16 mouse cellular contexts compared by ENCODE assay signal in the genomic region with DNA sequence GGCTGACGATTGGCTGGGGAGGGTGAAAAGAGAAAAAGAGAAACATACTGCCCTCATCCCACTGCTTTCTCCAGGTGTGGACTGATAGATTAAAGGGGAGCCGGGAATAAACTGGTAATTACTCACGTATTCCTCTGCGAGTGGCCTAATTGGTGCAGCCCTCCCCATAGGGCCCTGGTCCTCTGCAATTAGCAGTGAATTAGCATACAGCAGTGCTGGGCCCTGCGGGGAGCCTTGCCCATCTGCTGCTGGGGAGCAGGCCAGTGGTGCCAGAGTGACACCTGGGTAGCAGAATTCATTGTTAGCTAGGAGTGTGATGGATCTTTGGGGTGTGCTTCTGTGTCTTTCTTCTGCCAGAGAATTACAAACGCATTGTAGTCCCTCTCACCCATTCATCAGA.
DNase-seq lines count a peak whose midpoint lies in the region; ATAC-seq lines count a peak whose summit lies in the region.
"Had no signal": no experiment of that assay in that cellular context is flagged by ENCODE, and none has a peak within 500 bp of the region (broad histone marks: within the 10 kb centered on the region; RNA-seq: fewer than 3 reads in every experiment).

No protein-coding gene starts in this region.

- H3K4me3 ChIP-seq in neural tube, embryonic 11.5 days (ENCODE audit: low read depth, low read length) = no peak overlapping the region
- no peak overlapping the region for H3K4me3 ChIP-seq in forebrain, embryonic 15.5 days
- H3K4me3 ChIP-seq in hindbrain, embryonic 16.5 days (ENCODE audit: low read length) = no peak overlapping the region
- H3K4me3 ChIP-seq in neural tube, embryonic 14.5 days (ENCODE audit: low read depth, low read length) = no peak overlapping the region
- H3K4me3 ChIP-seq in heart, embryonic 12.5 days = no peak overlapping the region
- H3K4me3 ChIP-seq: erythroblast, embryonic 14.5 days; limb, embryonic 13.5 days had no signal

- no peak overlapping the region for H3K9ac ChIP-seq in neural tube, embryonic 11.5 days (ENCODE audit: low read length)
- no peak overlapping the region for H3K9ac ChIP-seq in forebrain, embryonic 15.5 days (replicated peaks)
- H3K9ac ChIP-seq in hindbrain, embryonic 16.5 days (ENCODE audit: low read depth, low read length) = no peak overlapping the region
- H3K9ac ChIP-seq in neural tube, embryonic 14.5 days (replicated peaks; ENCODE audit: low read depth, low read length) = no peak overlapping the region
- no peak overlapping the region for H3K9ac ChIP-seq in heart, embryonic 12.5 days
- H3K9ac ChIP-seq: limb, embryonic 13.5 days; liver, embryonic 14.5 days had no signal

- intact Hi-C loops in gastrocnemius, postnatal 36 days (cut with DNase I) = no loop called here

- no peak overlapping the region for H3K4me2 ChIP-seq in neural tube, embryonic 11.5 days (ENCODE audit: low read depth)
- H3K4me2 ChIP-seq in forebrain, embryonic 15.5 days (replicated peaks) = no peak overlapping the region
- H3K4me2 ChIP-seq in hindbrain, embryonic 16.5 days (ENCODE audit: low read length) = no peak overlapping the region
- no peak overlapping the region for H3K4me2 ChIP-seq in neural tube, embryonic 14.5 days (ENCODE audit: low read depth, low read length)
- no peak overlapping the region for H3K4me2 ChIP-seq in heart, embryonic 12.5 days
- H3K4me2 ChIP-seq: limb, embryonic 13.5 days had no signal

- no peak for DNase-seq in neural tube, embryonic 11.5 days (ENCODE audit: low spot score)
- DNase-seq in neural tube, embryonic 10.5 days (ENCODE audit: extremely low spot score, low spot score) = no peak
- DNase-seq in layer of hippocampus, adult 18-20 months (ENCODE audit: low spot score in 2 of 2) = no peak
- DNase-seq in gastrocnemius, postnatal 36 days = no peak
- DNase-seq: cerebellum, postnatal 25 days; kidney, adult 18-20 months; kidney, postnatal 10 days; thymus, postnatal 25 days had no signal

- peak; percentile 58; the same call in 1 of the 2 replicates for ATAC-seq in neural tube, embryonic 11.5 days (ENCODE audit: insufficient read depth, low FRiP score, low TSS enrichment)
- ATAC-seq in forebrain, embryonic 15.5 days (replicated peaks) = peak; percentile 67
- ATAC-seq in hindbrain, embryonic 16.5 days = peak; percentile 51; the same call in 1 of the 2 replicates
- peak; percentile 61 for ATAC-seq in neural tube, embryonic 14.5 days (ENCODE audit: low read depth)
- no peak for ATAC-seq in heart, embryonic 12.5 days (ENCODE audit: insufficient number of reproducible peaks, low FRiP score)
- ATAC-seq: lung, postnatal 0 days had no signal

- H3K36me3 ChIP-seq in neural tube, embryonic 11.5 days (ENCODE audit: control insufficient read depth, insufficient read depth, low read length) = no peaks in the 10 kb centered on the region; the same call in 1 of the 2 replicates
- H3K36me3 ChIP-seq in forebrain, embryonic 15.5 days = no peaks in the 10 kb centered on the region
- no peaks in the 10 kb centered on the region for H3K36me3 ChIP-seq in hindbrain, embryonic 16.5 days (ENCODE audit: control insufficient read depth, insufficient read depth, low read length)
- no peaks in the 10 kb centered on the region for H3K36me3 ChIP-seq in neural tube, embryonic 14.5 days (ENCODE audit: control insufficient read depth, insufficient read depth, low read length)
- no peaks in the 10 kb centered on the region for H3K36me3 ChIP-seq in heart, embryonic 12.5 days
- H3K36me3 ChIP-seq: limb, embryonic 13.5 days had no signal

- WGBS in neural tube, embryonic 11.5 days = 10% methylated on average over 6 of the region's 6 CpGs
- 13% methylated on average over 6 of the region's 6 CpGs for WGBS in forebrain, embryonic 15.5 days
- 23% methylated on average over 6 of the region's 6 CpGs for WGBS in hindbrain, embryonic 16.5 days
- 7% methylated on average over 6 of the region's 6 CpGs for WGBS in neural tube, embryonic 14.5 days
- 68% methylated on average over 6 of the region's 6 CpGs for WGBS in heart, embryonic 12.5 days

- H3K4me1 ChIP-seq in neural tube, embryonic 11.5 days (ENCODE audit: control insufficient read depth, insufficient read depth, low read length) = peaks cover 24% of the 10 kb centered on the region
- peaks cover 22% of the 10 kb centered on the region for H3K4me1 ChIP-seq in forebrain, embryonic 15.5 days
- peaks cover 28% of the 10 kb centered on the region for H3K4me1 ChIP-seq in hindbrain, embryonic 16.5 days (ENCODE audit: control insufficient read depth, insufficient read depth, low read depth, low read length)
- H3K4me1 ChIP-seq in neural tube, embryonic 14.5 days (ENCODE audit: control insufficient read depth, insufficient read depth, low read length) = peaks cover 47% of the 10 kb centered on the region
- H3K4me1 ChIP-seq in heart, embryonic 12.5 days (replicated peaks) = peaks cover 31% of the 10 kb centered on the region

- no peaks in the 10 kb centered on the region for H3K9me3 ChIP-seq in neural tube, embryonic 11.5 days (ENCODE audit: control insufficient read depth, low read length)
- H3K9me3 ChIP-seq in forebrain, embryonic 15.5 days = no peaks in the 10 kb centered on the region
- no peaks in the 10 kb centered on the region for H3K9me3 ChIP-seq in hindbrain, embryonic 16.5 days (ENCODE audit: control insufficient read depth, low read length)
- H3K9me3 ChIP-seq in neural tube, embryonic 14.5 days (ENCODE audit: control insufficient read depth, low read length) = no peaks in the 10 kb centered on the region
- no peaks in the 10 kb centered on the region for H3K9me3 ChIP-seq in heart, embryonic 12.5 days (replicated peaks)
- H3K9me3 ChIP-seq: limb, embryonic 13.5 days had no signal

- H3K27ac ChIP-seq in neural tube, embryonic 11.5 days (ENCODE audit: low read depth, low read length) = no peak overlapping the region
- H3K27ac ChIP-seq in forebrain, embryonic 15.5 days (replicated peaks) = no peak overlapping the region
- H3K27ac ChIP-seq in hindbrain, embryonic 16.5 days (ENCODE audit: low read depth, low read length) = no peak overlapping the region
- H3K27ac ChIP-seq in neural tube, embryonic 14.5 days (ENCODE audit: low read depth, low read length) = peak overlapping the region; percentile 36; the same call in 1 of the 2 replicates
- no peak overlapping the region for H3K27ac ChIP-seq in heart, embryonic 12.5 days (ENCODE audit: poor library complexity, severe bottlenecking)
- H3K27ac ChIP-seq: limb, embryonic 13.5 days; liver, embryonic 14.5 days had no signal

- H3K27me3 ChIP-seq in neural tube, embryonic 11.5 days (ENCODE audit: control insufficient read depth, insufficient read depth, low read length) = no peaks in the 10 kb centered on the region
- no peaks in the 10 kb centered on the region for H3K27me3 ChIP-seq in forebrain, embryonic 15.5 days
- H3K27me3 ChIP-seq in hindbrain, embryonic 16.5 days (replicated peaks; ENCODE audit: control insufficient read depth, insufficient read depth, low read length) = no peaks in the 10 kb centered on the region
- H3K27me3 ChIP-seq in neural tube, embryonic 14.5 days (ENCODE audit: control insufficient read depth, insufficient read depth, low read length) = no peaks in the 10 kb centered on the region
- H3K27me3 ChIP-seq in heart, embryonic 12.5 days (replicated peaks) = no peaks in the 10 kb centered on the region
- H3K27me3 ChIP-seq: limb, embryonic 13.5 days had no signal
